Mouse (Mus musculus) left cerebral cortex, postnatal 25 days (tissue): Measurements from ENCODE around the gene Scube2. TPM values are rescaled to one million over a fixed set of nuclear protein-coding genes. Genes with fewer than 3 reads are reported as not detected.
A peak's percentile ranks its signal among the peaks of the same experiment; 100 is the strongest.

Experiments used
- DNase-seq, 2 experiments: peaks; one replicate each; pipeline ENCODE4 v3.0.0; 2022; ENCODE audit warnings: low spot score in 2 of 2, mixed read lengths in 1 of 2
- intact Hi-C: fragments of 180-260 bp; cut with DNase I; formaldehyde crosslinking; loops from one replicate; pipeline ENCODE4 v1.15.1; 2025
- total RNA-seq, 2 experiments: library from RNA; stranded (reverse); gene quantifications; 2 replicates each; pipeline ENCODE4 v1.2.3; 2021

The Scube2 gene
- total RNA-seq, 2 experiments from 2014 or later: 0.80 to 0.92 TPM

DNA sequence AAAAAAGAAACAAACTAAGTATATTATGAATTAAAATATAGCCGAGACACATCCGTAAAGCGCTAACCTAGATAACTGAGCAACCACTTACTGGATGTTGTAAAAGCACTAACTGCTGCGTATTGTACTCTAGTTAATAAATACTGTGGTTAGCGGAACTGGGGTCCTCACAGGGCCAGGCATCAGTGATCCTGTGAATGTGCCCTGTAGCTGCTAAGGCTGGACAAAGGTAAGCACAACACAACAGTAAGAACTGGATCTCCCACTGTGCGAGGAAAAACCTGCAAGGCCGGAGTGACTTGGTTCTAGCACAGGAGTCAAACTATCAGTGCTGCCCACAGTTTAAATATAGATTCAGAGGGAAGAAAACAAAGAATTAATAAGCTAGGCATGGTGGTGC, 5.3 kb downstream of the Scube2 start:
- intact Hi-C loops: no loop called here
- DNase-seq: no peak

DNA sequence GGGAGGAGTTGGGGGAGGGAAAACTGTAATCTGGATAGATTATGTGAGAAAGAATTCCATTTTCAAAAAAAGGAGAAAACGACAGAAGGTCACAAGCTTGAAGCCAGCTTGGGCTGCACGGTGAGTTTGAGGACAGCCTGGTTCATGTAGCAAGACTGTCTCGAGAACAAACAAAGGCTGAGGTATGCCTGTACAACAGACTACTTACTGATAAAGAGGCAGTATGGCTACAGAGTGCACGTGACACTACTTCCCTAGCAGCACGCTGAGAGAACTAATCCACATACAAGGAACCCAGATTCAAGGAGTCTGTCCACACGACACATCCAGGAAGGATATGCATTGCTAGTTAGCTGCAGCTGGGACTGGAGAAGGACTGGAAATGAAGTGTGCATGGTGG, 6.1 kb downstream of the Scube2 start:
- intact Hi-C loops: no loop called here
- DNase-seq: no peak

- peak in 1 of 2 experiments; percentile 32 for DNase-seq
These were observed 12.7 kb downstream of the Scube2 start for GRCm38 (mm10) chr7:109852752-109853212.

DNA sequence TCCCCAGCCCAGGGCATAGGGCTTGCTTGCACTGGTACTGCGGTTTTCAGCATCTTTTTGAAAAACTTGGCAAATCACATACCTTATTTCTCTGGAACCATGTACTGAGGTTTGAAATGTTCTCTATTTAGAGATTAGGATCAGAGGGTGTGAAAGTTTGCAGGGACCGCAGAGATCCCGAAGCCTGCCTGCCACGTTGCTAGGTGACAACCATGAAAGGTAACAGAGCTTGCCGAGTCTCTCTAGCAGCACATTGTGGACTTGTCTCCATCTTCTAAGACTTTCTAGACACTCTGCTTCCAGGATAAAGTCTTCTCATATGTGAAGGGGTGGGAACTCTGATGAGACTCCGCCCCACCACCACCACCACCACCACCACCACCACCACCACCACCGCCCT, 13.5 kb downstream of the Scube2 start:
- DNase-seq: peak; percentile 14 to 47

More at GRCm38 (mm10) chr7:109852752-109853212, 12.7 kb downstream of the Scube2 start:
- intact Hi-C loops: no loop called here

GRCm38 (mm10) chr7:109850531-109850930, 14.9 kb downstream of the Scube2 start:
- intact Hi-C loops: no loop called here
- no peak for DNase-seq

More for the DNA sequence above, 13.5 kb downstream of the Scube2 start:
- intact Hi-C loops: no loop called here

DNA sequence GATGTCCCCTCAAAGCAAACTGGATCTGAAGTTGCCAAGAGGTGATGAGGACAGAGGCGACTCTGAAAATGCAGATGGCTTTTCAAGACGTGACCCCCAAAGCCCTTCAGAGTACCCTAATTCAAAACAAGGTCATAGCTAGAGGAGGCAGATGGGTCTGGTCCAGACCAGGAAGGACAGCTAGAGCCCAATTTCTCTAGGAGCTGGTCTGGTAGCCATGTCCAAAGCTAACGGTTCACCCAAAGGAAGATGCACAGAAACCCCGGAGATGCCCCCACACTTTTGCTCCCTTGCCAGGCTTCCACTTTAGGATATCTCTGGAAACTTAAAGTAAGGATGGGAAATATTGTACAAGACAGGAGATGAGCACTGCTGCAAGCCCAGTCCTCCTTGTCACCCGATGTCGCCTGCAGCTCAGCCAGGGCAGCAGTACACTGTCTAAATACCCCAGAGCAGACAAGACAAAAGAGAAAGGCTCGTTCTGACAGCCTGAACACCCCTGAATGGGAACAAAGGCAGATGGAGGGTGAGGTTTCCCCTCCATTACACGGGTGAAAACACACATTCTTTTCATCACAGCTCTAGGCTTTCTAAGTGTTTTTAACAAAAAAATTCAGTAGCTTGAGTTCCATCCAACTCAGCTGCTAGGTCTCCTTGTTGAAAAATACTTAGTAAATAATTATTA, 15.6 kb downstream of the Scube2 start:
- intact Hi-C loops: no loop called here
- DNase-seq: no peak

DNA sequence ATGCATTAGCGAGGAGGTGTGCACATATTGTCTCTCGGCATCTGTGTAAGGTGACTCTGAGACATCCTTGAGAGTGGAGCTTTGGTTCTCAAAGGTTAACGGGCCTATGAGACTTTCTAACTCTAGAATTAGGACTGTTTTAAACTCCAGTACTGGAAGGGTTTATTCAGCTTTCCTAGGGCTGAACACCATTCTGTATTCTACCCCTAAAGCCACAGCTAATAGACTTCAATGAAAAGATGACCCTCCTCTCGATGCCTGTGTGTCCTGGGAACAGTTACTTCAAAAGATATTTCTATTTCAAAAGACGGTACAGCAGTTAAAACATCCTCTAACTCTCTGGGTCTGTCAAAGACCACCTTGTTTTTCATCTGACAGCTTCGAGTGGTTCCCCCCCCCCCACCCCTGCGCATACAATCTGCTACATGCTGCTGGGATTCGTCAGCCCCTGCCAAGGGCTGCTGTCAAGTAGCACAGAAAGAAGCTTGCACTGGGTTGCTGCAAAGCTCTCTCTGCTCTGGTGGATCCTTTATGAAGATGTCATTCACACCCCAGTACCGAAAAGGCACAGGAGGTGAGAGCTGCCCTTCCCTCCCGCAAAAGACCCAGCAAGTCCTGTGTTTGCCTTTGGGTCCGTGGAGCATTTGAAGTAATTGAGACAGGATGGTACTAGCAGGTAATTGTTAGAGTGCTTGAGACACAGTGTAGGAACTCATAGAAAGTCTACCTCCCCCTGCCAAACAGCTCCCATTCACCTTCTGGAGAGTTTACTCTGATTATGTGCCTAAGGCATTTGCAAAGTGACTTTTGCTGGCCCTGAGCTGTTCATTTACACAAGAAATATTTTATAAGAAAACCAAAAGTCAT, 16.4 kb downstream of the Scube2 start:
- intact Hi-C loops: no loop called here
- no peak for DNase-seq

GRCm38 (mm10) chr7:109844100-109844499, 21.4 kb downstream of the Scube2 start:
- intact Hi-C loops: no loop called here
- no peak for DNase-seq

DNA sequence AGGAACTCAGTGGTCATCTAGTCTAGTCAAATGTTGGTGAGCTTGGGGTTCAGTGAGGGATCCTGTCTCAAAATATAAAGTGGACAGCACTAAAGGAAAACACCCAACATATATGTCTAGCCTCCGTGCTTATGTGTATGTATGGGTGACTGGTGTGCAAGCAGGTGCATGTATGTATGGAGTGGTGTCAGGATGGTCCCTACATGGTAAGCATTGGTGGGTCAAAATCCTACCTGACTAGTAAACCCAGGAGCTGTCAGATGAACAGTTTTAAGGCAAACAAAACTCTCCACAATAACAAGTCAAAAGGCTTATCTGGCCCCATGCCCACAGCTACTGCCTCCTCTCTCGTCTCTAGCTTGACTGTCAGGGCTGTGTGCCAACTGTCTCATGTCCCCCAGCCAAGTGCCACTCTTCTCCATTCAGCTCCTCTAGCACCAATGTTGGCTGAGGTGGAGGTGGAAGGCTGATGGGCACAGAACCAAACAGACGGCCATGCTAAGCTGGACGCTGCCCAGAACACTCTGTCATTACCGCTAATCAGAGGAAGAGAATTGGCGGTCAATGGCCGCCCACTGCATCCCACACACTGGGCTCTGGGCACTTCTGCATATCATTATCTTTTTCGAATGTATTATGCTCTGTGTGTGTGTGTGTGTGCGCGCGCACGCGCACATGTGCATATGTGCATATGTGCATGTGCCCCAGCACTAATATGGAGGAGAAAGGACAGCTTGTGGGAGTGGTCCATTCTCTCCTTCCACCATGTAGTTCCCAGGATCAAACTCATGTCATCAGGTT, 23.7 kb downstream of the Scube2 start:
- DNase-seq: peak; percentile 23 to 38
- intact Hi-C loops: no loop called here

GRCm38 (mm10) chr7:109841031-109841430, 24.4 kb downstream of the Scube2 start:
- intact Hi-C loops: no loop called here

DNA sequence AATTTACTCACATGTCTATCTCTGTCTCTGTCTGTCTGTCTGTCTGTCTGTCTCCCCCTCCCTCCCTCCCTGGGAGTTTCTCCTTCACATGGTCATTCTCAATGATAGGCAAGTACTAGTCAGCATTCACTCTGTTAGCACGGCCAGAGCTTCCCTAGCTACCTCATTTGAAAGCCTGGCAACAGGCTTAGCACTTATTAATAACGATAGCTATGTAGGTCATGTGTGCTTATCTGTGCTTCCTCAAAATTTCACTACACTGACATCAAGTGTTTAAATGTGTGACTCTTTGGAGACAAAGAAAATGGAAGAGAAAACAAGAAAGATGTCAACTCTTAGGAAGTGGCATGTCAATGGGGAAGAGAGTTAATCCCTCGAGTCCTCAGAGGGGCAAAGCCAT, 26.9 kb downstream of the Scube2 start:
- intact Hi-C loops: no loop called here
- no peak for DNase-seq

More at GRCm38 (mm10) chr7:109841031-109841430, 24.4 kb downstream of the Scube2 start:
- no peak for DNase-seq

DNA sequence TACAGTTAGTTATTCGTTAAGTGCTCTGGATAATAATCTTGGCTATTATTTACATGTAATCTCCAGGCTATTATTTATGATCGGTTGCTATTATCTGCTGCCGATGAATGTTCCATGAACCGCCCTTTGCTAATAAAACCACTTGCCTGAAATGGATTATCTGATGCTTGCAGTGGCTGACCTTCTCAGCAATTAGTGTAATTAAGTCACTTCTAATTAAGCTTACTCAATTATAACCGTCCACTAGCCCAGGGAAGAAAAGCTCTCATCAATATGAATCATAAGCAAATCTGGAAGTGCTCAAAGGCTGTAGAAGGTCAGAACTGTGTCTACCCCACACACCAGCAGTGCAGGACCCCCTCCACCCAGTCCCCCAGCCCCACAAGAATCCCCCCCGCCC, 27.8 kb downstream of the Scube2 start:
- no peak for DNase-seq
- intact Hi-C loops: no loop called here

DNA sequence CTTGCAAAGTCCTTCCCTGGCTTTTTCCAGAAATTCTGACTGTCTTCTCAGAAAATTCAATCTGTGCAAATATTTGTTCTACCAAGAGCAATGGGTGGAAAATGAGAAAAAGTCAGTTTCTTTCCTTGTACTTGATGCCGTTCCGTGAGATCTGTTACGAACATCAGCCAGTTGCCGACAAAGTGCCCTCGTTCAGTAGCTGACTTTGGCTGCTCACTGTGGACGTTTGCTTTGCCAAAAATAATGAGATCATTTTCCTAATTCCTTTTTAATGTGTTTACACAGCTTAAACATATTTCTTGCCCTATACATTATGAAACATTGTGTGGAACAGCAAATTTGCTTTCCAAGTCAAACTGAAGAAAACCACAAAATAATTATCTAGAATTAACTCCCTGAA, 30.6 kb downstream of the Scube2 start:
- DNase-seq: no peak
- intact Hi-C loops: no loop called here

DNA sequence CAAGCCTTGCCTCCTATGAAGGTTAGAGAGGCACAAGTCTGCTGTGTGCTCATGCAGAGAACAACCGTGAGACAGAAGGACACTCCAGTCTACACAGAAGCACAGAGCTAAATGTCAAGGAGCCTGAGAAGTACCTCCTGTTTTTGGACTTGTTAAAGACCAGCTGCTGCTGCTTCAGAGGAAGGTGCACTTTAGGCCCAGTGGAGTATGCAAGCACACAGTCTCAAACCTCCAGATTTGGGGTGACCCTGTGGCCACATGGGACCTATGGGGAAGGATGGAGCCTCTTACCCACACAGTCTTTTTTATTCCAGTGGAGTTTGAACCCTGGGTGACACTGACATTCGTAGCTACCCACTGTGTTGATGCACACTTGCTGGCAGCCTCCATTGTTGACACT, 34.1 kb downstream of the Scube2 start:
- no peak for DNase-seq
- intact Hi-C loops: no loop called here

DNA sequence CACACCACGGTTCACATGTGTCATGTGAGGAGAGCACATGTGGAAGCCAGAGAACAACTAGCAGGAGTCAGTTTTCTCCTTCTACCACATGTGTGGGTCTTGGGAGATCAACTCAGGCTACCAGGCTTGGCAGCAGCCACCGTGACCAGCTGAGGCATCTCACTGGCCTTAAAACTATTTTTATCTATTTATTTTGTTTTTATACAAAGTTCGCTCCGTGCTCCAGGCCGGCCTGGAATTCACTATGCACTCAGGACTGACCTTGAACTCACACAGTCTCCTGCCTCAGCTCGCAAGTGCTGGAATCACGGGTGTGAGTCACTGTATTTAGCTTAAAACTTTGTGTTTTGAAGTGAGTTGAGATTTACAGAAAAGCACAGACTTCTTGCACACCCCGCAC, 38.6 kb downstream of the Scube2 start:
- intact Hi-C loops: no loop called here

GRCm38 (mm10) chr7:109825293-109825692, 40.2 kb downstream of the Scube2 start:
- DNase-seq: peak in 1 of 2 experiments; percentile 18
- intact Hi-C loops: no loop called here

More for the DNA sequence above, 38.6 kb downstream of the Scube2 start:
- no peak for DNase-seq

DNA sequence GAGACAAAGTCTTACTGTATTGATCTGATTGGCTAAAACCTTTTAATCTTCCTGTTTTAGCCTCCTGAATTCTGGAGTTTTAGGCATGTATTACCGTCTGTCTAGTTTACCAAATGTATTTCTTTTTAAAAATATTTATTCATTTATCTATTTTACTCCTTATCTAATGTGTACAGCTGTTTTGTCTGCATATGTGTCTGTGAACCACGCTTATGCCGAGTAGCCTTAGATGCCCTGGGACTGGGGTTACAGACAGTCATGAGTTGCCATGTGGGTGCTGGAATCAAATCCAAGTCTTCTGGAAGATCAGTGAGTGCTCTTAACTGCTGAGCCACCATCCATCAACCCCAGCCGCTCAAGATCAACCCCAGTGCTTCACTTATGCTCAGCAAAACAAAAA, 46.9 kb downstream of the Scube2 start:
- no peak for DNase-seq
- intact Hi-C loops: no loop called here

DNA sequence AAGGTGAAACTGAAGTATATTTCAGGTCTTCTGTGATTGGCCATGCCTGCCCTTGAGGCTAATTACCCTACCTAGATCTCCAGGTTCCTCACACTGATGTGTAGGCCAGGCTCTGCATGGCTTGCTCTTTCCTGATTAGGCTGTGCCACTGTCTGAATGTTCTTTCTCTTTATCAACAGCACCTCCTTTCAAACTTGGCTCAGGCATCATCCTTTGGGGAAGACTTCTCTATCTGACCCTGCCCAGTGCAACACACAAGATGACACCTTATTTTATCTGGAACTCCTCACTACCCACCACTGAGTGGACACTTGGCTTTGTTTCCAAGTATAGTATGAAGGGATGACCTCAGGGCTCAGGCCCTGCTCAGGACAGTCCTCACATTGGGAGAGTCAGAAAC, 47.5 kb downstream of the Scube2 start:
- intact Hi-C loops: no loop called here

DNA sequence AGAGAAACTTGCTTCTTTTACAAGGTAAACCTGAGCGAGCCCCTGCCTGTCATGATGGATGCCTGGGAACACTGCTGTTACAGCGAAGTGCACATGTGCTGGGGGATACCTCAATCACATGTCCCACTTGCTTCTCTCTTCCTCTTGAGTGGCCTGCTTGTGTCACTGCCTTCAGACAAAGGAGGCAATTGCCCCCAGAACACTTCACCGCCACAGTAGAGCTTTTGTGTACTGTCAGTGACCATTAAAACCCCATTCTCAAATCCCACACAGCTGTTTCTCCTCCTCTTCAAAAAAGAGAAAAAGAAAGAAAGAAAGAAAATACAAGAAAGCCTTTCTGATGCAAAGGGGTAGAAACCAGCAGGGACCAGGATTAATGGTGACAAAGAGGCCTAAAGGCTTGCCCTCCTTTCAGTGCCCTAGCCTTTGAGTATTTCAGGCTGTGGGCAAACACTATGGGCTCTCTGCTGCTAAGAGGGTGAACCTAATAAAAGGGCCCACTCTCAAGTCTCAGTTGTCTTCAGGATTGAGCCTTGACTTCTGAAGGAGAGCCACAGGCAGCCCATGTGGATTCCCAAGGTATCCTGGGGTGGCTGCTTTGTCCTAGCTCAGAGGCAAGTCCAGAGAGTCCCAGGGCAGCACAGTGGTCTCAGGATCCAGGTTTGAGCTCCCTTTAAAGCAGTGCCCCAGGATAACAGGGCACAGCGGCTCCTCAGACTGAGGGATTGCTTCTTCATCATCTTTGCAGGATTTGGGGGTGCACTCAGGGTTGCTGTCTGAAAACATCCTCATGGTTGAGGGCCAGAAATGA, 51.9 kb downstream of the Scube2 start:
- intact Hi-C loops: no loop called here
- no peak for DNase-seq

More for the DNA sequence above, 47.5 kb downstream of the Scube2 start:
- DNase-seq: no peak
